Mouse (Mus musculus) frontal cortex, postnatal 10 days (tissue): ENCODE data around the gene Slc28a3.

Experiments used
- DNase-seq, 2 experiments: peaks; one replicate each; pipeline ENCODE4 v3.0.0; 2022; ENCODE audit warnings: low spot score in 2 of 2, mixed read lengths in 1 of 2

Gene Slc28a3

GRCm38 (mm10) chr13:58610716-58611115 lies at the start of gene Slc28a3:
Gene Slc28a3, minus strand, starts transcription at chr13:58610877.
- no peak for DNase-seq

- DNase-seq, result no peak
Measured at GRCm38 (mm10) chr13:58657987-58658386, 47.3 kb upstream of the Slc28a3 start.

- DNase-seq, result no peak
Measured at GRCm38 (mm10) chr13:58656885-58657284, 46.2 kb upstream of the Slc28a3 start.

GRCm38 (mm10) chr13:58655552-58655951 lies 44.9 kb upstream of the Slc28a3 start:
- no peak for DNase-seq

GRCm38 (mm10) chr13:58640330-58640729 lies 29.7 kb upstream of the Slc28a3 start:
- peak; percentile 34 to 65 for DNase-seq

GRCm38 (mm10) chr13:58638950-58639349 lies 28.3 kb upstream of the Slc28a3 start:
- peak; percentile 50 to 62 for DNase-seq

GRCm38 (mm10) chr13:58637360-58638002 lies 26.8 kb upstream of the Slc28a3 start:
- DNase-seq, result peak in 1 of 2 experiments; percentile 65

- no peak for DNase-seq
Measured at GRCm38 (mm10) chr13:58633887-58634286, 23.2 kb upstream of the Slc28a3 start.

- no peak for DNase-seq
Measured at GRCm38 (mm10) chr13:58630756-58631155, 20.1 kb upstream of the Slc28a3 start.

- no peak for DNase-seq
Measured at GRCm38 (mm10) chr13:58629365-58630050, 18.8 kb upstream of the Slc28a3 start.

GRCm38 (mm10) chr13:58622647-58623046 lies 12.0 kb upstream of the Slc28a3 start:
- DNase-seq, result no peak

GRCm38 (mm10) chr13:58619301-58619700 lies 8.6 kb upstream of the Slc28a3 start:
- no peak for DNase-seq

- DNase-seq, result no peak
Measured at GRCm38 (mm10) chr13:58610059-58610458, 618 bp downstream of the Slc28a3 start.

- no peak for DNase-seq
Measured at GRCm38 (mm10) chr13:58601201-58601855, 9.3 kb downstream of the Slc28a3 start.

GRCm38 (mm10) chr13:58598578-58598977 lies 12.1 kb downstream of the Slc28a3 start:
- DNase-seq, result no peak

GRCm38 (mm10) chr13:58593129-58593528 lies 17.5 kb downstream of the Slc28a3 start:
- peak in 1 of 2 experiments; percentile 13 for DNase-seq

- no peak for DNase-seq
Measured at GRCm38 (mm10) chr13:58591912-58592311, 18.8 kb downstream of the Slc28a3 start.

GRCm38 (mm10) chr13:58590630-58591029 lies 20.0 kb downstream of the Slc28a3 start:
- peak in 1 of 2 experiments; percentile 36 for DNase-seq

GRCm38 (mm10) chr13:58589517-58589858 lies 21.2 kb downstream of the Slc28a3 start:
- DNase-seq, result peak; percentile 59 to 82

- DNase-seq, result peak in 1 of 2 experiments; percentile 36
Measured at GRCm38 (mm10) chr13:58588655-58589516, 21.8 kb downstream of the Slc28a3 start.

GRCm38 (mm10) chr13:58587962-58588361 lies 22.7 kb downstream of the Slc28a3 start:
- no peak for DNase-seq

GRCm38 (mm10) chr13:58566181-58566580 lies 44.5 kb downstream of the Slc28a3 start:
- no peak for DNase-seq
